Mouse (Mus musculus): ENCODE results near the gene Cnst.

- no peak for TF ChIP-seq CTCF (IDR thresholded peaks at IDR 0.05; ENCODE audit: low read depth)
- no peak for TF ChIP-seq EP300 (IDR thresholded peaks at IDR 0.05; ENCODE audit: low read depth)
Measured at GRCm38 (mm10) chr1:179644151-179644550, 98.0 kb downstream of the Cnst start.

Measured in liver, embryonic 14.5 days (tissue).